Mouse (Mus musculus): ENCODE data around the gene Pir. TPM values are rescaled to one million over a fixed set of nuclear protein-coding genes. Genes with fewer than 3 reads are reported as not detected.

Gene Pir
- polyA plus RNA-seq, 1 experiment from 2014 or later = 5.9 TPM

DNA sequence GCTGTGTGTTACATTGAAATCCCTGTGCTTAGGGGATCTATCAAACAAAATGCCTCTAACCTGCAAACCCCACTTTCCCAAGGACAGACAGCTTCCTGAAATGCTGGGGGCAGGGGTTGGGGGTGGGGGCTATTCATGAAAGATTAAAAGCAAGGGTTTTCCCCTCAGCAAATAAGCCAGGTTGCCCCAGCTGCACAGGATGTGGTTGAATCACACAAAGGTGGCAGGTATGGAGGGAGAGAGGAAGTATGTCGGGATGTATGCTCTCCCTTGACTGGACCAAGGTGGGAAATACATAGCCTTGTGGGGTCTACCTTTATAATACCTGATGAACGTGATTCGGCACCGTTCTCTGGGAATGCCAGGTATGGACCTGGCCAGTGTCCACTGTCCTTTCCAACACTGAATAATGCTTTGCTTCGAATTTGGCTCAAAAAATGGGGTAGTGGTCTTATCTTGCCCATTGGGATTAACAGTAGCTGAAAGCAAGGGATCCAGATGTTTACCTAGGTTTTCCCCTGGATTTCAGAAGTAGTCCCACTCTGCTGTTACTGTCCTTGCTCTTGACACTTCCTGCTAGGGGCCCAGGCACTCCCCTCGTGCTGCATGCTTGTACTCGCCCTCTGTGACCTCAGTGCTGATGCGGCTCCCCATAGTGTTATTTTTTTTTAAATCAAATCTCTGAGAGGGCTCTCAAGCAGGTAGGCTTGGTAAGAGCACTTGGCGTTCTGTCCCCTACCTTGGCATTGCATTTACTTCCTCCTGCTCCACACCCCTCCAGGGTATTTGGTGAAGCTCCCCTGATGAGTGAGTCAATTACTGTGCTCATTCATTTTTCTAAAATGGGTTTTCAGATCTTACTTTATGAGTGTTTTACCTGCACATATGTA is 137.2 kb downstream of the Pir start:
- Histone ChIP-seq H3K4me1 (ENCODE audit: control insufficient read depth, insufficient read depth, low read length) (no peaks in the 10 kb centered on the region), H3K27me3 (ENCODE audit: control insufficient read depth, insufficient read depth, low read length) (no peaks in the 10 kb centered on the region), H3K9ac (ENCODE audit: low read length) (no peak overlapping the region), H3K9me3 (replicated peaks; ENCODE audit: control insufficient read depth, low read length) (0 out of 2 replicates have a peak, but pooled peaks cover 3% of the 10 kb centered on the region), H3K4me3 (ENCODE audit: low read length) (no peak overlapping the region), H3K27ac (ENCODE audit: low read length) (no peak overlapping the region), H3K36me3 (ENCODE audit: control insufficient read depth, insufficient read depth) (no peaks in the 10 kb centered on the region), H3K4me2 (ENCODE audit: low read depth, low read length) (no peak overlapping the region)
- no peak for ATAC-seq (replicated peaks; ENCODE audit: extremely low read depth, insufficient read depth, low FRiP score)
- WGBS = 61% methylated on average over 9 of the region's 9 CpGs

DNA sequence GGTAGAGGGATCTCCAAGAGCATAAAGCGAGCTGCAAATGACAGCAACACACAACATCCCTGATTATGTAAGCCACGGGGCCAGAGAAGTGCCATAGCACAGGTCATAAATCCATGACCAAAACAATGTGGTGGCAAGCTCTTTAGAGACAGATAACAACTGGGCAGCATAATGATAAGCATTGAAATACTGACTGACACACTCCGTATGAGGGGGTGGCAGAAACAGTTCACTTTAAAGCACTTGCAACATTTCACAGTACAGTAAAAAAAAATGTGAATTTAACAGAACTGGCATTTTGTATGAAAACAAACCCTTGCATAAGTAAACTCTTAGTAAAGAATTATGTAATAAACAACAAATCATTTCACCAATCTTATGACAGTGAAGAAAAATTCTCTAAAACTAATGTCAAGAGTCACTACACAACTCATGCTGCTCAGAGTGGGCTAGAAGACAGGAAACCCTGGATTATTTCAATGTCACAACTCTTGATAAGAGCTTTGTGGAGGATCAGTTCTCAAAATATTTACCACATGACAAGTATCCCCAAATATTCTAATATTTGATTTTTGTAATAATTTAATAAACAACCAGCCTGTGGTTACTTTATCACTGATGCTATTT is 139.2 kb downstream of the Pir start:
- WGBS = 57% methylated on average over 3 of the region's 3 CpGs

DNA sequence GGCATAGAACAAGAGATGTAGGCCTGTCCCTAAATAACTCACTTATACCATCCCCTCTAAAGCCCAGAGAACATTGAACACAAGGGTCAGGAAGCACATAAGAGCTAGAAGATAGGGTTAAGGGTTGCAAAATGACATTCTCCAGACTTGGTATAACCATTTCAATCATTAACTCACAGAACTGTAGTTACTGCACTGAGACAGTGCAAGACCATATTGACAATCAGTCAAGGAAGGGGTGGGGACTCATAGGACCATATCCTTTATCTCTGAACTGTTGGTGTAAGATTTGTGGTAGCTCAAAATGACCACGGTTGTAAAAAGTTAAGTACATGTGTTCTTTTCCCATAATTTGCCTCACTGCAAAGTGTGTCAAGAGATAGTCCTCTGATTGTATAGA is 141.4 kb downstream of the Pir start:
- H3K27ac ChIP-seq (ENCODE audit: low read length) = no peak overlapping the region
- H3K9me3 ChIP-seq (replicated peaks; ENCODE audit: control insufficient read depth, low read length) = no peaks in the 10 kb centered on the region
- no peak overlapping the region for H3K4me3 ChIP-seq (ENCODE audit: low read length)
- H3K36me3 ChIP-seq (ENCODE audit: control insufficient read depth, insufficient read depth) = no peaks in the 10 kb centered on the region
- no peak overlapping the region for H3K4me2 ChIP-seq (ENCODE audit: low read depth, low read length)
- no peak overlapping the region for H3K9ac ChIP-seq (ENCODE audit: low read length)
- WGBS = 67% methylated on average over 1 of the region's 1 CpGs
- H3K27me3 ChIP-seq (ENCODE audit: control insufficient read depth, insufficient read depth, low read length) = no peaks in the 10 kb centered on the region
- no peak for ATAC-seq (replicated peaks; ENCODE audit: extremely low read depth, insufficient read depth, low FRiP score)
- H3K4me1 ChIP-seq (ENCODE audit: control insufficient read depth, insufficient read depth, low read length) = no peaks in the 10 kb centered on the region

More for the DNA sequence above, 139.2 kb downstream of the Pir start:
- no peaks in the 10 kb centered on the region for H3K4me1 ChIP-seq (ENCODE audit: control insufficient read depth, insufficient read depth, low read length)
- no peak for ATAC-seq (replicated peaks; ENCODE audit: extremely low read depth, insufficient read depth, low FRiP score)
- no peak overlapping the region for H3K4me3 ChIP-seq (ENCODE audit: low read length)
- H3K27me3 ChIP-seq (ENCODE audit: control insufficient read depth, insufficient read depth, low read length) = no peaks in the 10 kb centered on the region
- no peak overlapping the region for H3K4me2 ChIP-seq (ENCODE audit: low read depth, low read length)
- H3K27ac ChIP-seq (ENCODE audit: low read length) = no peak overlapping the region
- no peaks in the 10 kb centered on the region for H3K36me3 ChIP-seq (ENCODE audit: control insufficient read depth, insufficient read depth)
- 0 out of 2 replicates have a peak, but pooled peaks cover under 1% of the 10 kb centered on the region for H3K9me3 ChIP-seq (replicated peaks; ENCODE audit: control insufficient read depth, low read length)
- H3K9ac ChIP-seq (ENCODE audit: low read length) = no peak overlapping the region

GRCm38 (mm10) chrX:164416803-164417202 is 147.6 kb downstream of the Pir start:
- Histone ChIP-seq H3K27me3 (ENCODE audit: control insufficient read depth, insufficient read depth, low read length) (no peaks in the 10 kb centered on the region), H3K36me3 (ENCODE audit: control insufficient read depth, insufficient read depth) (no peaks in the 10 kb centered on the region), H3K9ac (ENCODE audit: low read length) (no peak overlapping the region), H3K27ac (ENCODE audit: low read length) (no peak overlapping the region), H3K4me2 (ENCODE audit: low read depth, low read length) (no peak overlapping the region), H3K9me3 (replicated peaks; ENCODE audit: control insufficient read depth, low read length) (no peaks in the 10 kb centered on the region), H3K4me1 (ENCODE audit: control insufficient read depth, insufficient read depth, low read length) (peaks cover 7% of the 10 kb centered on the region), H3K4me3 (ENCODE audit: low read length) (no peak overlapping the region)
- WGBS = 67% methylated on average over 2 of the region's 2 CpGs
- no peak for ATAC-seq (replicated peaks; ENCODE audit: extremely low read depth, insufficient read depth, low FRiP score)

GRCm38 (mm10) chrX:164418008-164418407 is 148.8 kb downstream of the Pir start:
- peaks cover 3% of the 10 kb centered on the region; the same call in 1 of the 2 replicates for H3K36me3 ChIP-seq (ENCODE audit: control insufficient read depth, insufficient read depth)
- no peak overlapping the region for H3K4me3 ChIP-seq (ENCODE audit: low read length)
- peaks cover 7% of the 10 kb centered on the region for H3K4me1 ChIP-seq (ENCODE audit: control insufficient read depth, insufficient read depth, low read length)
- no peak overlapping the region for H3K27ac ChIP-seq (ENCODE audit: low read length)
- H3K4me2 ChIP-seq (ENCODE audit: low read depth, low read length) = no peak overlapping the region
- no peak for ATAC-seq (replicated peaks; ENCODE audit: extremely low read depth, insufficient read depth, low FRiP score)
- no peaks in the 10 kb centered on the region for H3K27me3 ChIP-seq (ENCODE audit: control insufficient read depth, insufficient read depth, low read length)
- H3K9me3 ChIP-seq (replicated peaks; ENCODE audit: control insufficient read depth, low read length) = no peaks in the 10 kb centered on the region
- no peak overlapping the region for H3K9ac ChIP-seq (ENCODE audit: low read length)

DNA sequence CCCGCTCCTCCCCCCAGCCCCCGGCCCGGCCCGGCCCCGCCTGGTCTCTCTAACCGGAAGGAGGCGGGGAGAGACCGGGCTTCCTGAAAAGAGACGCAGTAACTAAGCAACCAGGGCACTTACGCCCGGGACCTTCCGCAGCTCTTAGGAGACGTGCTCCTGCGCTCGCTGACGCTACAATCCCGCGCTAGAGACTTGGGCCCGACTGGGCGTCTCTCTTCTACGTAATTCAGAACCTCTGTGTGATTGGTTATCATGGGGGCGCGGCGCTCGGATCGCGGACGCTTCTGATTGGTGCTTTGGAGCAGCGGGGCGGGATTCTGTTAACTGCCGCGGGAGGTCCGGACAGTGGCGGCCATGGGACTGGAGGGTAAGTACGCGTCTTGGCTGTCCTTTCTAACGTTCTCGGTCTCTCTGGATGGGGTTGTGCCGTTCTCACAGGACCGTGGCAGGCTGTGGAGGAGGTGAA is 150.3 kb downstream of the Pir start, which contains the start of gene Piga:
Gene Piga, plus strand, starts transcription at position 317 of the 469 bp plus-strand sequence.
- Histone ChIP-seq H3K36me3 (ENCODE audit: control insufficient read depth, insufficient read depth) (peaks cover 4% of the 10 kb centered on the region; the same call in 1 of the 2 replicates), H3K9ac (ENCODE audit: low read length) (peak within 1 kb of the TSS; percentile 83), H3K27me3 (ENCODE audit: control insufficient read depth, insufficient read depth, low read length) (no peaks in the 10 kb centered on the region), H3K4me2 (ENCODE audit: low read depth, low read length) (peak within 1 kb of the TSS; percentile 61), H3K27ac (ENCODE audit: low read length) (peak within 1 kb of the TSS; percentile 82), H3K4me1 (ENCODE audit: control insufficient read depth, insufficient read depth, low read length) (peaks cover 7% of the 10 kb centered on the region), H3K9me3 (replicated peaks; ENCODE audit: control insufficient read depth, low read length) (no peaks in the 10 kb centered on the region), H3K4me3 (ENCODE audit: low read length) (peak within 1 kb of the TSS; percentile 73)
- ATAC-seq (replicated peaks; ENCODE audit: extremely low read depth, insufficient read depth, low FRiP score) = peak; percentile 98
- WGBS = 12% methylated on average over 34 of the region's 40 CpGs

DNA sequence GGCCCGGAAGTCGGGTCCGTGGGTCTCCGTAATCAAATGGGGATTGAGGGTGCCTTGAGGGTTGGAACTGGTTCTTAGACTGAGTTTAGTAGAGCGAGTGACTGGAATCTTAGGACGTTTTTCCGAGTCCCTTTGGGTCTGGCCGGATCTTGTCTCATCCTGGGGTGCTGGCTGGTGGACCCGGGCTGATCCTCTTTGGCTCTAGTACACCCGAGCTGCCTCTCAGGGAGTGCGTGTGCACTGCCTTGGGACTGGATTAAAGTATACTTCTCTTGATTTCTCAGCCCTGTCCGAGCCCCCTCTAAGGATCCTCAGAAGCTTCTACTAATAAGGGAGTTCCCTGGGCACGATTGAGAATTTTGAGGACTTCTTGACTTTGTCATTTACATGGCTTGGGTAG is 150.8 kb downstream of the Pir start:
- Histone ChIP-seq H3K4me2 (ENCODE audit: low read depth, low read length) (peak overlapping the region; percentile 61), H3K27me3 (ENCODE audit: control insufficient read depth, insufficient read depth, low read length) (no peaks in the 10 kb centered on the region), H3K9ac (ENCODE audit: low read length) (peak overlapping the region; percentile 83), H3K27ac (ENCODE audit: low read length) (peak overlapping the region; percentile 82), H3K36me3 (ENCODE audit: control insufficient read depth, insufficient read depth) (peaks cover 4% of the 10 kb centered on the region; the same call in 1 of the 2 replicates), H3K4me3 (ENCODE audit: low read length) (peak overlapping the region; percentile 73), H3K4me1 (ENCODE audit: control insufficient read depth, insufficient read depth, low read length) (peaks cover 7% of the 10 kb centered on the region), H3K9me3 (replicated peaks; ENCODE audit: control insufficient read depth, low read length) (no peaks in the 10 kb centered on the region)
- 20% methylated on average over 13 of the region's 13 CpGs for WGBS
- peak; percentile 10 for ATAC-seq (replicated peaks; ENCODE audit: extremely low read depth, insufficient read depth, low FRiP score)

DNA sequence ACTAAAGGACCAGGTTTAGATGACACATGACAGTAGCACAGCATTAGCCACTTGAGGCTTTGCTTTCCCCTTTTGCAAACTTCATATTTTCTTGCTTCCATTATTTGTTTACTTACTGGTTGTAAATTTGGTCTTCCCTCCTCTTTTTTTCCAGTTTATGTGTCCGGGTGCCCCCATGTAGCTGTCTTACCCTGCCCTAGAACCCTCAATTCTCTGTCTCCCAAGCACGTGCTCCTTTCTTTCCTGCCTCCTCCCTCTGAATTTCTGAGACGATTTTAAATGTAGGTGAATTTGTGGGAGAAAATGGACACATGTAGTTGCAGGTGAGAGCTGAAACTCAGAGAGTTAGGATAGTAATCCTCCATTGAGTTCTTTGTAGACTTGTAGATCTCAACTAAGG is 151.3 kb downstream of the Pir start:
- no peak for ATAC-seq (replicated peaks; ENCODE audit: extremely low read depth, insufficient read depth, low FRiP score)
- peaks cover 4% of the 10 kb centered on the region; the same call in 1 of the 2 replicates for H3K36me3 ChIP-seq (ENCODE audit: control insufficient read depth, insufficient read depth)
- peak overlapping the region; percentile 61 for H3K4me2 ChIP-seq (ENCODE audit: low read depth, low read length)
- no peak overlapping the region for H3K27ac ChIP-seq (ENCODE audit: low read length)
- H3K4me3 ChIP-seq (ENCODE audit: low read length) = peak overlapping the region; percentile 73
- H3K4me1 ChIP-seq (ENCODE audit: control insufficient read depth, insufficient read depth, low read length) = peaks cover 7% of the 10 kb centered on the region
- H3K9ac ChIP-seq (ENCODE audit: low read length) = peak overlapping the region; percentile 83; the same call in 1 of the 2 replicates
- no peaks in the 10 kb centered on the region for H3K27me3 ChIP-seq (ENCODE audit: control insufficient read depth, insufficient read depth, low read length)
- WGBS = 23% methylated on average over 3 of the region's 3 CpGs
- no peaks in the 10 kb centered on the region for H3K9me3 ChIP-seq (replicated peaks; ENCODE audit: control insufficient read depth, low read length)
